Mouse (Mus musculus): Measurements from ENCODE around the gene Usf1.

Usf1 gene

GRCm38 (mm10) chr1:171410947-171411484 is at the start of gene Usf1:
Usf1 (plus strand) TSS chr1:171411313.
- peak; percentile 61; the same call in 1 of the 2 replicates for TF ChIP-seq GATA4 (IDR thresholded peaks at IDR 0.05; ENCODE audit: insufficient replicate concordance, low read length)

- TF ChIP-seq GATA4 (IDR thresholded peaks at IDR 0.05; ENCODE audit: insufficient replicate concordance, low read length), result no peak
These were observed 45.2 kb upstream of the Usf1 start for GRCm38 (mm10) chr1:171365934-171366333.

GRCm38 (mm10) chr1:171369845-171370556 is 41.1 kb upstream of the Usf1 start, which contains the start of gene Nectin4:
Nectin4 (plus strand) TSS chr1:171370099.
- no peak for TF ChIP-seq GATA4 (IDR thresholded peaks at IDR 0.05; ENCODE audit: insufficient replicate concordance, low read length)

- no peak for TF ChIP-seq GATA4 (IDR thresholded peaks at IDR 0.05; ENCODE audit: insufficient replicate concordance, low read length)
These were observed 38.2 kb upstream of the Usf1 start for GRCm38 (mm10) chr1:171372880-171373279.

- no peak for TF ChIP-seq GATA4 (IDR thresholded peaks at IDR 0.05; ENCODE audit: insufficient replicate concordance, low read length)
These were observed 37.2 kb upstream of the Usf1 start for GRCm38 (mm10) chr1:171373946-171374345.

- TF ChIP-seq GATA4 (IDR thresholded peaks at IDR 0.05; ENCODE audit: insufficient replicate concordance, low read length), result no peak
These were observed 35.4 kb upstream of the Usf1 start for GRCm38 (mm10) chr1:171375646-171376097.

GRCm38 (mm10) chr1:171378298-171378697 is 32.8 kb upstream of the Usf1 start:
- TF ChIP-seq GATA4 (IDR thresholded peaks at IDR 0.05; ENCODE audit: insufficient replicate concordance, low read length), result no peak

- TF ChIP-seq GATA4 (IDR thresholded peaks at IDR 0.05; ENCODE audit: insufficient replicate concordance, low read length), result no peak
These were observed 31.0 kb upstream of the Usf1 start for GRCm38 (mm10) chr1:171379935-171380599.

GRCm38 (mm10) chr1:171382096-171382620 is 29.0 kb upstream of the Usf1 start:
- TF ChIP-seq GATA4 (IDR thresholded peaks at IDR 0.05; ENCODE audit: insufficient replicate concordance, low read length), result no peak

- no peak for TF ChIP-seq GATA4 (IDR thresholded peaks at IDR 0.05; ENCODE audit: insufficient replicate concordance, low read length)
These were observed 26.8 kb upstream of the Usf1 start for GRCm38 (mm10) chr1:171384361-171384760.

- TF ChIP-seq GATA4 (IDR thresholded peaks at IDR 0.05; ENCODE audit: insufficient replicate concordance, low read length), result no peak
These were observed 25.9 kb upstream of the Usf1 start for GRCm38 (mm10) chr1:171385171-171385570.

- TF ChIP-seq GATA4 (IDR thresholded peaks at IDR 0.05; ENCODE audit: insufficient replicate concordance, low read length), result no peak
These were observed 24.0 kb upstream of the Usf1 start for GRCm38 (mm10) chr1:171387099-171387498.

- no peak for TF ChIP-seq GATA4 (IDR thresholded peaks at IDR 0.05; ENCODE audit: insufficient replicate concordance, low read length)
These were observed 22.6 kb upstream of the Usf1 start, which contains the start of gene Arhgap30 for GRCm38 (mm10) chr1:171388376-171389102. Arhgap30 (plus strand) TSS chr1:171388954.

- no peak for TF ChIP-seq GATA4 (IDR thresholded peaks at IDR 0.05; ENCODE audit: insufficient replicate concordance, low read length)
These were observed 21.0 kb upstream of the Usf1 start for GRCm38 (mm10) chr1:171390101-171390500.

- no peak for TF ChIP-seq GATA4 (IDR thresholded peaks at IDR 0.05; ENCODE audit: insufficient replicate concordance, low read length)
These were observed 9.3 kb upstream of the Usf1 start for GRCm38 (mm10) chr1:171401821-171402220.

All from liver, adult (tissue).